Mouse (Mus musculus) embryonic fibroblast, embryonic 13.5 days (primary cell): ENCODE results near the gene Tmem231.

Source experiments
- CTCF ChIP-seq: IDR thresholded peaks from 2 replicates; pipeline ENCODE4 v1.5.1; 2011; ENCODE audit warnings: mild to moderate bottlenecking, control low read depth, low read length, moderate library complexity, borderline replicate concordance; ENCODE audit not compliant: insufficient read depth
- POLR2A ChIP-seq: IDR thresholded peaks from 2 replicates; pipeline ENCODE4 v1.6.1; 2011; ENCODE audit warnings: low read depth, mild to moderate bottlenecking, control low read depth, low read length, moderate library complexity

- peak; percentile 63; the same call in 1 of the 2 replicates for TF ChIP-seq CTCF
- TF ChIP-seq POLR2A = peak; percentile 97
These were observed 57.2 kb downstream of the Tmem231 start, which contains the start of gene Tmem170 for GRCm38 (mm10) chr8:111876355-111876948.
